Mouse (Mus musculus) CH12.LX (cell line): Measurements from ENCODE around the gene Mcf2l.

ENCODE experiments used
- CHD2 ChIP-seq: IDR thresholded peaks from 2 replicates; pipeline ENCODE4 v1.6.1; 2011; ENCODE audit warnings: low read length, improper control_type of control experiment
- CTCF ChIP-seq, 2 experiments: IDR thresholded peaks in 1 of 2; conservative IDR thresholded peaks in 1 of 2; 2 replicates each; pipeline ENCODE4 v1.5.1; 2011 to 2012; ENCODE audit warnings: low read depth in 2 of 2, low read length in 2 of 2, improper control_type of control experiment in 1 of 2, inconsistent platforms in 1 of 2, mild to moderate bottlenecking in 1 of 2, moderate library complexity in 1 of 2
- EP300 ChIP-seq: IDR thresholded peaks from 2 replicates; pipeline ENCODE4 v1.6.1; 2011; ENCODE audit warnings: low read length, improper control_type of control experiment
- ETS1 ChIP-seq: conservative IDR thresholded peaks from 2 replicates; pipeline ENCODE4 v1.6.1; 2012; ENCODE audit warnings: low read depth, mild to moderate bottlenecking, inconsistent platforms, low read length, improper control_type of control experiment, moderate library complexity
- MEF2A ChIP-seq: IDR thresholded peaks from 2 replicates; pipeline ENCODE4 v1.6.1; 2014; ENCODE audit warnings: low read depth, mild to moderate bottlenecking, inconsistent platforms, low read length, improper control_type of control experiment, borderline replicate concordance
- NELFE ChIP-seq: IDR thresholded peaks from 2 replicates; pipeline ENCODE4 v1.6.1; 2011; ENCODE audit warnings: low read depth, low read length, improper control_type of control experiment
- POLR2A ChIP-seq: IDR thresholded peaks from 2 replicates; pipeline ENCODE4 v1.6.1; 2011; ENCODE audit warnings: low read depth, mild to moderate bottlenecking, improper control_type of control experiment, low read length
- POLR2AphosphoS2 ChIP-seq: IDR thresholded peaks from 2 replicates; pipeline ENCODE4 v1.6.1; 2011; ENCODE audit warnings: low read depth, low read length, improper control_type of control experiment
- TCF12 ChIP-seq: IDR thresholded peaks from 2 replicates; pipeline ENCODE4 v1.6.1; 2014; ENCODE audit warnings: low read depth, mild to moderate bottlenecking, inconsistent platforms, low read length, improper control_type of control experiment
- ZNF384 ChIP-seq: IDR thresholded peaks from 2 replicates; pipeline ENCODE4 v1.6.1; 2012; ENCODE audit warnings: low read depth, low read length, improper control_type of control experiment, inconsistent platforms

DNA sequence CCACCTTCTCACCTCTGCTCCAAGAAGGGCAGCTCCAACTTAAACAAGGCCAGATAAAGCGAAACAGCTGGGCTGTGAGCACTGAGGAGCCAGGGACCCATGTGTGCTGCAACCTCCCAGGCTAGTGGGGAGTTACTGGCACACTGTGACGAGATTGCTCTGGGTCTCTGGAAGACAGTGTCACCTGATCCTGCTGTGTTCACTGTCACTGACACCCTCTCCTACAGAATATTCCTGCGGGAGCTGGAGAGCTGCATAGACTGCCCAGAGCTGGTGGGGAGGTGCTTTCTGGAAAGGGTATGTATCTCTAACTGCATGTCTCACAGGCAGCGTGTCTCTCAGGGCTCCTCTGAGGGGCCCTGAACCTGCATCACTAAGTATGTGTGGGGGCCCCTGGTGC lies 133.9 kb downstream of the Mcf2l start:
- TF ChIP-seq POLR2A = no peak
- no peak for TF ChIP-seq EP300
- TF ChIP-seq CHD2 = no peak
- no peak for TF ChIP-seq ZNF384
- no peak for TF ChIP-seq CTCF (conservative IDR thresholded peaks at IDR 0.05 in 1 of 2, IDR thresholded peaks at IDR 0.05 in 1 of 2; ENCODE audit: low read depth in 2 of 2, low read length in 2 of 2)
- no peak for TF ChIP-seq MEF2A
- no peak for TF ChIP-seq ETS1
- no peak for TF ChIP-seq NELFE
- TF ChIP-seq POLR2AphosphoS2 = no peak
- TF ChIP-seq TCF12 = no peak
